Mouse (Mus musculus) E14TG2a.4 (cell line): ENCODE measurements at regions not wholly inside any gene's neighbourhood (a gene's known extent, or its start where the extent isn't known, plus 50 kb on each side); places are given as distances from the start of the nearest gene placed in this dataset.

Source experiments
- CTCF ChIP-seq: conservative IDR thresholded peaks from 2 replicates; pipeline ENCODE4 v1.5.1; 2014; ENCODE audit warnings: low read length
- POU5F1 ChIP-seq: IDR thresholded peaks from 2 replicates; pipeline ENCODE4 v1.6.1; 2014; ENCODE audit warnings: low read length, borderline replicate concordance

- TF ChIP-seq CTCF (no peak), POU5F1 (no peak)
These were observed 88.8 kb upstream of the Sipa1l1 start for GRCm38 (mm10) chr12:82080196-82080880.
